Mouse (Mus musculus) spleen, adult 2 months (tissue): ENCODE results near the gene Lancl1.

ENCODE experiments used
- CTCF ChIP-seq: fragments of 200-500 bp; IDR thresholded peaks from 2 replicates; pipeline ENCODE4 v1.5.1; 2011; ENCODE audit warnings: mild to moderate bottlenecking, inconsistent platforms; ENCODE audit not compliant: insufficient read depth, insufficient read length, insufficient replicate concordance; ENCODE audit errors: extremely low read depth
- POLR2A ChIP-seq: fragments of 200-500 bp; IDR thresholded peaks from 2 replicates; pipeline ENCODE4 v1.6.1; 2011; ENCODE audit warnings: low read depth, low read length, inconsistent platforms

- TF ChIP-seq POLR2A (no peak), CTCF (no peak)
Measured at GRCm38 (mm10) chr1:67045100-67045499, 6.4 kb upstream of the Lancl1 start.
